Mouse (Mus musculus) lung, adult 2 months (tissue): ENCODE results near the gene Sqor. TPM values are rescaled to one million over a fixed set of nuclear protein-coding genes. Genes with fewer than 3 reads are reported as not detected.
A peak's percentile ranks its signal among the peaks of the same experiment; 100 is the strongest.

Experiments
- DNase-seq: peaks from one replicate; pipeline ENCODE4 v3.0.0; 2022
- H3K4me1 ChIP-seq: fragments of 200-500 bp; 2 replicates; pipeline ENCODE4 v1.6.1; 2011; ENCODE audit warnings: low read length; ENCODE audit not compliant: control insufficient read depth, insufficient read depth
- H3K4me3 ChIP-seq: fragments of 200-500 bp; replicated peaks from 2 replicates; pipeline ENCODE3; 2011; ENCODE audit warnings: low read depth, mild to moderate bottlenecking, control low read depth, low read length; ENCODE audit errors: extremely low read depth
- CTCF ChIP-seq: fragments of 200-500 bp; IDR thresholded peaks from 2 replicates; pipeline ENCODE4 v1.5.1; 2011; ENCODE audit warnings: mild to moderate bottlenecking, low read length, control low read depth; ENCODE audit not compliant: insufficient read depth
- POLR2A ChIP-seq: fragments of 200-500 bp; IDR thresholded peaks from 2 replicates; pipeline ENCODE4 v1.6.1; 2011; ENCODE audit warnings: low read depth, mild to moderate bottlenecking, control low read depth, low read length, borderline replicate concordance; ENCODE audit errors: extremely low read depth
- WGBS: fragments of 180-500 bp; shearing (Covaris S2); methylation state at CpG from one replicate; pipeline ENCODE4 v1.1.7; 2018; 5-methylcytosine and 5-hydroxymethylcytosine counted together
- polyA plus RNA-seq: library from polyadenylated mRNA; depleted of rRNA; stranded (reverse); fragments of >200 nt; gene quantifications from 2 replicates; pipeline ENCODE4 v1.2.3, GENCODE M21; 2012; rRNA removed

Sqor gene
- 34.8 and 37.3 TPM in 2 replicates for polyA plus RNA-seq

DNA sequence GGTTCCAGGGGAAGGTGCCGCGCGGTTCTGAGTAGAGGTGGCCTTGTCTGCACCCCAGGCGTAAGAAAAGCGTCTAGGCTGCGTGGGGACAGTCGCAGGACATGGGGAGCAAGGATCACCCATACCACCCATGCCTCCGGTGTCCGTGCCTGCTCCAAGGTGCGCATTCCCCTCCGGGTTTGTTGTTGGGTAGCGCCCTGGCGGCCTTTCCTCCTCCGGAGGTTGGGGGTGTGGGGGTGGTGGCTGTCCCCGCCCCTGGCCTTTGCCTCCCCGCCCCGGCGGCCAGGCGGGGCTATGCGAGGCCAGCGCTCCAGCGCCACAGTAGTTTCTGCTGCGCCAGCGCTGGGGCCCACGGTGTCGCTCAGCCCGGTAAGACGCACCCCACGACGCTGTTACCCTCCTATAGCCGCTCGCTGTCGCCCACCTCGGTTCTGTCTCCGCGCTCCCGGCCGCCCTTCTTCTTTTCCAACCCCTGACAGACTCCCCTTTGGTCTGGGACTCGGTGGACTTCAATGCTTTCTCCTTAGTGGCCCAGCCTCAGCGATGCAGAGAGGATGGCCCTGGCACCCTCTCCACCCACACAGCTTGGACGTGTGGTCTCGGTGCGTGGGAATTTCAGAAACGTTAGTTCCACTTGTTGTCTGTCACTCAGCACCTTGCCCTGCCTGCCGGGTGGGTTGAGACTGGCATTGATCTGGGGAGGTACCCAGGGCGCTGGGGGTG is at the start of gene Sqor:
Gene Sqor (plus strand): TSS at position 167 of the 723 bp plus-strand sequence.
- WGBS, result 2% methylated on average over 46 of the region's 46 CpGs
- Histone ChIP-seq H3K4me3 (peak within 1 kb of the TSS; percentile 88), H3K4me1 (peaks cover 2% of the 10 kb centered on the region)
- peak; percentile 82 for DNase-seq
- no peak for TF ChIP-seq CTCF
- peak; percentile 83 for TF ChIP-seq POLR2A

DNA sequence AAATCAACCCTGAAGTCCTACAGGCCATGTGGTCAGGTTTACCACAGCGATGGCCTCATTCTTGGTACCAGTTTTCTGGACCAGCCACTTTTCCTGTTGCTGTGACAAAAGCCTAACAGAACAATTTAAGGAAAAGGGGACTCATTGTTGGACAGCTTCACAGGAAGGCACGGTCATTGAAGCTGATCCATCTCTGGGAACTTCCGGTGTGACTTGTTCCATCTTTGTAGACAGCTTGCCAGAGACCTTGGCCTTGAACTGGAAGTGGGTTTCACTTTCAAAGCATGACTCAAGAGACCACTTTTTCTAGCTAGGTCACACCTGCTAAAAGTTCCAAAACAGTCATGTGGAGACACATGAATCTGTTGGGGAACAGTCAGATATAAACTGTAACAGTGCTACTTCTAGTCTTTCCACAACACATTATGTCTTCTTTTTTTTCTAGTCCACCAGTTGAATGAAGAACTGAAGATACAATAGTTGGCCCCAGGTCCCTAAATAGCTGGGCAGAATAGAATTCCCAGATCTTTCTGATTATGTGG is 48.7 kb upstream of the Sqor start:
- TF ChIP-seq CTCF (no peak), POLR2A (no peak)
- no peak for DNase-seq
- no peaks in the 10 kb centered on the region for H3K4me1 ChIP-seq
- 60% methylated on average over 3 of the region's 3 CpGs for WGBS
- H3K4me3 ChIP-seq, result no peak overlapping the region

DNA sequence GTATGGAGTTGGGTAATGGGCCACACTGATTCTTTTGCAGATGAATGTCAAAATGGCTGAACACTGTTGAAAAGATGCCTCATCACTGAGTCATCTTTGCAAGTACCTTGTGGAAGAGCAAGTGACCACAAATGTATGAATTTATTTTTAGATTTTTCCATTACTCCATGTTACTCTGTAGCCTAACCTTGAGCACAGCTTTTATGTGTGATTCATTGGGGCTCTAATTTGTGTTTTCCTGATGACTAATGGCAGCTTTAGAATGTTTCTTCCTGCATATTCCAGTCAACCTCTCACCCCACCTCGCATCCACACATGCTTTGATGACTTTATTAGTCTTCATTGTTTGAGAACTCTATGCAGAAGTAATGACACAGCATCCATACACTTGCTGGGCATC is 45.8 kb upstream of the Sqor start:
- no peaks in the 10 kb centered on the region for H3K4me1 ChIP-seq
- no peak for DNase-seq
- no peak for TF ChIP-seq CTCF
- no peak for TF ChIP-seq POLR2A
- H3K4me3 ChIP-seq, result no peak overlapping the region
- 35% methylated on average over 1 of the region's 1 CpGs for WGBS

DNA sequence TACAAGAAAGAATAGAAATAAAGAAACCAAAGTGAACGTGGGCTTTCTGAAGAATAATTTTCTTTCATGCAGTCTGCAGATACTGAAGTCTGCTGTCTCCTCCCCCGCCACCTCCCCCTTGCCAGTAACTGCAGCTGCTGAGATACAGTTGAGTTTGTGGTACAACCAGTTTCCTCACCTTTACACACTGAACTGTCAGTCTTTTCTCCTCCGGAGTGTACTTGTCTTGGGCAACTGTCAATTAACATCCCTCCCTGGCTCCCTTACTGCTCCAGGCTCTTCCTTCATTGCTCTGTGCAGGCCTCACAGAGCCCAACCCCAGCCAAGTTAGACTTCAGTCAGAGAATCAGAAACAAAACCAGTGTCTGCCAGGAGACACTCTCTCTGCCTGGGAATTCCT is 44.5 kb upstream of the Sqor start:
- Histone ChIP-seq H3K4me3 (no peak overlapping the region), H3K4me1 (no peaks in the 10 kb centered on the region)
- WGBS, result 61% methylated on average over 3 of the region's 3 CpGs
- TF ChIP-seq CTCF (no peak), POLR2A (no peak)
- DNase-seq, result no peak

DNA sequence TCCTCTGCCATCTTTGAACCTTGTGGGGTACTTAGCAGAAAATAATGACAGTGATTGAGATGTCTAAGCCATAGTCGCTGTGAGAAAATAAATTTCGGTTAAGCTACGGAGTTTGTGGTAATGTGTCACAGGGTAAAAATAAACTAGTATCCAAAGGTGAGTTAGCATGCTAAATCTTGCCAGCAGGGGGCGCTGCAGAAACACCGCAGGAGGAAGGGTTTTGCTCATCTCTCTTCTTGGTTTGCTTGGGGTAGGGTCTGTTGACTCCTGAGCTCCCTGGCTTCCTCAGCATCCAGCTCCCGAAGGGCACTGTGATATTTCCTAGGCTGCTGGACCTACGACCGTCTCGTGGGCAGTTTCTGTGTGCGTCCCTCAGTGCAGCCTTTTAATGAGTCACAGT is 39.4 kb upstream of the Sqor start:
- WGBS, result 53% methylated on average over 10 of the region's 10 CpGs
- peak; percentile 31 for DNase-seq
- TF ChIP-seq CTCF (peak; percentile 67), POLR2A (no peak)
- Histone ChIP-seq H3K4me3 (no peak overlapping the region), H3K4me1 (no peaks in the 10 kb centered on the region)

DNA sequence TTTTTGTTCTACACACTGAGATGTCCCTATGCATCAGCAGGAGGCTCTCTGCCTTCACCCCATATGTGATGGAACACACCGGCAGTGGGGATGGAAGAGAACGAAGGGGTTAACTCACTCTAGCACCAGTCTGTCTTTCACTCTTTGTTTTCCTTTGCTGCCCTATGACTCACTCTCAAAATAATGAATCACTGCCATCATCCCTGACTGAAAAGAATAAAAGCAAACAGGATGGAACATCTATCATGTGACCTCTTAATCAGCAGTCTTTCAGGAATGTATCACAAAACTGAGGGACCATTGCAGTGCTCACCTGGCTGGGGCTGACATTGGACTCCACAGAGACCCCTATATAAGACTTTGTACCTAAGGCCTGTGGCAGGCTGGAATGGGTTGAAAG is 33.6 kb upstream of the Sqor start:
- DNase-seq, result no peak
- Histone ChIP-seq H3K4me1 (no peaks in the 10 kb centered on the region), H3K4me3 (no peak overlapping the region)
- TF ChIP-seq CTCF, result no peak
- TF ChIP-seq POLR2A, result no peak
- WGBS, result 44% methylated on average over 2 of the region's 2 CpGs

DNA sequence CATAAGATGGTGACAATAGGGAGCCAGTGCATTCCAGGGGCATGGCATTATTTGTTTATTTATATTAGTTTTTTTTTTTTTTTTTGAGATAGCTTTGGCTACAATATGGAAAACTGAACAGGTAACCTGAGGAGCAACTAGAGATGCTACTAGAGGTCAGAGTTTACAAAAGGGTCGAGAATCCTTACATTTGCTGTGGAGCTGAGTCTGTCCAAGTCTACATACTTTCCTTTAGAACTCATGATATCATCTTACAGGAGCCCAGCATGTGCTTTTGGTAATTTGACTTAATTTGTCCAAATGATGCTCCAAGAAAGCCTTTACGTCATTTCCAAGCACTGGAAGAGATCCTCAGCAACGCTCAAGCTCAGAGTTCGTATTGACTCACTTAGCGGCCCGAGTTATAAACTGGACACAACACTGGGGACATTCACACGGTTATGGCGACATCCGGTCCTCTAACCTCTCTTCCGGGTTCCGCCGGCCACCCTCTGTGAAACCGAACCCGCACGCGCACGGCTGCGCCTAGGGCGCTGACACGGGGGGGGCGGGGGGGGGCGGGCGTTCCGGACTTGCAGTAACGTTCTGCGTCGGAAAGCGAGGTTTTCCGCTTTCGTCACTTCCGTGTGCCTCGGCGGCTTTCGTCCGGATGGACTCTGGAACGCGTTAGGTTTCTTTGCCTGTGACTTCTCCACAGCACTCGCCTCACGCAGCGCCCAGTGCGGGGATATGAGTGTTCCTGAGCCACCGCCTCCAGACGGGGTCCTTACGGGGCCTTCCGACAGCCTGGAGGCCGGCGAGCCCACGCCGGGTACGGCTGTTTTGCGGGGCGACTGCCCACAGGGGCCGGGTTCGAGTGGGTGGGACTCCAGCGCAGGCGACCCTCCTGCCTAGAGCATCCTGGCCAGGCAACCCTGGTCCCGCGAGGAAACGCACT is 26.9 kb upstream of the Sqor start, which contains the start of gene Bloc1s6:
Gene Bloc1s6 (plus strand): TSS at position 610 of the 937 bp plus-strand sequence.
- TF ChIP-seq CTCF (no peak), POLR2A (peak; percentile 87; the same call in 1 of the 2 replicates)
- Histone ChIP-seq H3K4me1 (peaks cover 5% of the 10 kb centered on the region; the same call in 1 of the 2 replicates), H3K4me3 (peak within 1 kb of the TSS; percentile 100)
- DNase-seq, result peak; percentile 87
- 1% methylated on average over 51 of the region's 59 CpGs for WGBS

DNA sequence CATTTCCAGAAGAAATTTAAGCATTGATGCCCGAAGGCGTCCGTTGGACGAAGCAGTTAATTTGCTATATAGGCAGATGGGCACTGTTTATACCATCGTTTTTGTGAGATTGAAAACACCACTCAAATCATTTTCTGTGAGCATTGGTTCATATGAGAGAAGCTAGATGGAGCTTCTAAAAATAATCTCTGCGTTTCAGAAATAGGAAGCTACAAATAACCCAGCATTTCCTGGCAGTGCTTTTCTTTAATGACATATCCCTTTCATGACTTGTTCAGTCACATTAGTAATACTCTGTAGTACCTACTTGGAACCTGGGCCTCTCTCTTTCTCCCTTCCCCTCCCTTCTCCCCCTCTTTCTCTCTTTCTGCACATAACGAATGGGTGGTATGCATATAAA is 26.0 kb upstream of the Sqor start:
- 22% methylated on average over 7 of the region's 7 CpGs for WGBS
- no peak for DNase-seq
- peak overlapping the region; percentile 100 for H3K4me3 ChIP-seq
- H3K4me1 ChIP-seq, result peaks cover 5% of the 10 kb centered on the region; the same call in 1 of the 2 replicates
- TF ChIP-seq CTCF (no peak), POLR2A (no peak)

DNA sequence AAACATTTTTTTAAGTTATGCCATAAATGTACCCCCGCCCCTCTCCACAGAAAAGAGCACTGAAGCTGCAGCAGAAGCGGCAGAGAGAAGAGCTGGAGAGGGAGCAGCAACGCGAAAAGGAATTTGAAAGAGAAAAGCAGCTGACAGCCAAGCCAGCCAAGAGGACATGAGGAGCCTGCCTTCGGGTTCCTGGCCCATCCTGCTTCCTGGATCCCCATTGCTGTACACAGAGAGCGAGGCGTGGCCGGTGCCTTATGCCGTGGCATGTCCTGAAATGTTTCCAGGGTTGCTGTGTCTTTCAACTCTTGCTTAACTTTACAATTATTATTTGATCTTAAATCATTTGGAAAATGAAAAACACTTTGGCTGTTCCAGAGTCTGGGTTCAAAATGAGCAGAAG is 18.6 kb upstream of the Sqor start:
- Histone ChIP-seq H3K4me1 (no peaks in the 10 kb centered on the region), H3K4me3 (peak overlapping the region; percentile 53)
- no peak for DNase-seq
- WGBS, result 59% methylated on average over 9 of the region's 9 CpGs
- no peak for TF ChIP-seq CTCF
- no peak for TF ChIP-seq POLR2A
